Mouse (Mus musculus) neural tube, embryonic 12.5 days (tissue): ENCODE measurements at regions not wholly inside any gene's neighbourhood (a gene's known extent, or its start where the extent isn't known, plus 50 kb on each side); places are given as distances from the start of the nearest gene placed in this dataset.

ENCODE experiments used
- ATAC-seq: fragments of 200-750 bp; cut with Nextera tagmentation; 2 replicates; pipeline ENCODE4 v1.8.0; 2017; ENCODE audit warnings: low read depth, mild to moderate bottlenecking, moderate TSS enrichment, moderate library complexity; ENCODE audit not compliant: low FRiP score
- H3K27ac ChIP-seq: fragments of 300-500 bp; sonication (generic); 2 replicates; pipeline ENCODE4 v1.5.1; 2016
- H3K27me3 ChIP-seq: fragments of 300-500 bp; sonication (generic); replicated peaks from 2 replicates; pipeline ENCODE4 v1.6.1; 2016; ENCODE audit warnings: mild to moderate bottlenecking
- H3K36me3 ChIP-seq: fragments of 300-500 bp; sonication (generic); 2 replicates; pipeline ENCODE4 v1.6.1; 2016; ENCODE audit warnings: mild to moderate bottlenecking
- H3K4me1 ChIP-seq: fragments of 300-500 bp; sonication (generic); 2 replicates; pipeline ENCODE4 v1.6.1; 2016
- H3K4me2 ChIP-seq: fragments of 300-500 bp; sonication (generic); replicated peaks from 2 replicates; pipeline ENCODE4 v1.6.1; 2016; ENCODE audit warnings: mild to moderate bottlenecking
- H3K4me3 ChIP-seq: fragments of 300-500 bp; sonication (generic); 2 replicates; pipeline ENCODE4 v1.5.1; 2016
- H3K9ac ChIP-seq: fragments of 300-500 bp; sonication (generic); 2 replicates; pipeline ENCODE4 v1.6.1; 2016; ENCODE audit warnings: mild to moderate bottlenecking
- H3K9me3 ChIP-seq: fragments of 300-500 bp; sonication (generic); 2 replicates; pipeline ENCODE4 v1.6.1; 2016; ENCODE audit warnings: mild to moderate bottlenecking
- WGBS: fragments of 180-500 bp; shearing (Covaris S2); methylation state at CpG from one replicate; pipeline ENCODE4 v1.1.7; 2016; 5-methylcytosine and 5-hydroxymethylcytosine counted together

DNA sequence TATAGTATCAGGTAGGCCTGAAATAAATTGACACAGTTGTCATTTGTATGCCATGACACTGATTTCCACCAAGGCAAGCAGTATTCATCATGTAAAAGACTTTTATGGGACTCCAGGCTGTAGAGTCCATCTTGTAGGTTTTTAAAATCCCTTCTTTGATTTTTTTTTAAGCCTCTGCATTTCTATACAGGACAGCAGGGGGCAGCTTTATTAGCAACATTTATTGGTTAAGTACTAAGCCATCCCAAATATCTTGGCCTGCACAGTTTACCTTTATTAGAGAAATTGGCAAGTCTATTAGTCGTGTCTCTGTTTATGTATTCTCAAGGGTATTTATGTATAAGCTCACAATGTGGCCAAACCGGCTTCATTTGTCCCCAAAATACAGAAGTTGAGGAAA is 125.6 kb upstream of the Med14 start:
- WGBS, result 44% methylated on average over 2 of the region's 2 CpGs
- Histone ChIP-seq H3K27ac (no peak overlapping the region), H3K27me3 (no peaks in the 10 kb centered on the region), H3K4me1 (no peaks in the 10 kb centered on the region; the same call in 1 of the 2 replicates), H3K4me3 (no peak overlapping the region), H3K9me3 (no peaks in the 10 kb centered on the region), H3K4me2 (no peak overlapping the region), H3K36me3 (no peaks in the 10 kb centered on the region), H3K9ac (no peak overlapping the region)
- no peak for ATAC-seq

DNA sequence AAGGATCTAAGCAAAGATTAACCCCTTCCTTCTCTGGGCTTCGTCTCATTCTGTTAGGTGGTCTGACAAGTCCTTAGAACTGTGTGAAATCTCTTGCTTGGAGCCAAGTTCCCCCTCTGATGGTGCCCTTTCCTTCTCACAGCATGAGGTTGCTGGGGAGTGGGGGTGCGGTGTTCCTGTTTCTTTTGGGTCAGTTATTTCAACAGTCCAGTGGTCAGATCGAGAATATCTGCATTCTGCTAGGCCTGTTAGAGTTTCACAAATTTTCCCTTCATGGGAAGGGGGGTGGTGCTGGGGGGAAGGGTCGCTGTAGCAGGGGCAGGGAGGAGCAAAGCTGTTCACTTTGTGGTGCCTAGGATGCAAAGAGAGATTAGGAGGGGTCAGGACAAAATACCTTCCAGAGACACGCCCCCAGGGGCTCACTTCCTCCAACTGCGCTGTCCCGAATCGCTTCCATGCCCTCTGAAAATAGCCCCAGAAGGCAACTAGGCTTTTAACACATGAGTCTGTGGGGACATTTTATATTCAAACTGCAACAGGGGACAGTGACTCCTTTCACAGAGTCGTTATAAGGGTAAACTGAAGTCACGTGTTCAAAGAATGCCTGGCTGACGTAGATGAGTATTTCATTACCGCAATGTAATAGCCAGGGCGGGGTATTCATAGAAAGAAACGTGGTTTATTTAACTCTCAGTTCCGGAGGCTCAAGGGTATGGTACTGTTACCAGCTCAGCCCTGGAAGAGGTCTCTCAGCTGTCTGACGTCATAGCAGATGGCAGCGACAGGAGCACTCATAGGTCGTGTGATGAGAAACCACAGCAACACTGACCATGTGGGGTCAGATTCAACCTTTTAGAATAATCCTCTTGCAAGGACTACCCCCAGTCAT is 124.5 kb upstream of the Med14 start:
- H3K9ac ChIP-seq, result no peak overlapping the region
- ATAC-seq, result peak; percentile 64; the same call in 1 of the 2 replicates

DNA sequence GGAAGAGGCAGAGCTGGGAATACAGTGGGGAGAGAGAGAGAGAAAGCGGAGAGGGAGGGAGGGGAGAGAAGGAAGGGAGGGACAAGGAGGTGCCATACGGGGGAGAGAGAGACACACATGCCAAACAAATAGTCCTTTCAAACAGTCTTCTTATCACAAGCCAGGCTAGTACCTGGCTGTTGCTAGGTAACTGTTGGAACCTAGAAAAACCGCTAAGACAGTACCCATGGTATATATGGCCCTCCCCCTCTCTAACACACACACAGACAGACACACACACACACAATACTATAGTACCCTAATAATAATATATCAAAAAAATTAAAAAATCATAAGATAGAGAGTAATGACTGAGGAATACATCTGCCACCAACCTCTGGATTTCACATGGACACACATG is 117.4 kb upstream of the Med14 start:
- H3K4me3 ChIP-seq, result no peak overlapping the region
- H3K4me1 ChIP-seq, result no peaks in the 10 kb centered on the region
- H3K36me3 ChIP-seq, result no peaks in the 10 kb centered on the region
- H3K27me3 ChIP-seq, result no peaks in the 10 kb centered on the region
- ATAC-seq, result no peak
- no peak overlapping the region for H3K9ac ChIP-seq
- 70% methylated on average over 3 of the region's 3 CpGs for WGBS
- no peak overlapping the region for H3K4me2 ChIP-seq
- H3K27ac ChIP-seq, result no peak overlapping the region
- H3K9me3 ChIP-seq, result no peaks in the 10 kb centered on the region

More for the DNA sequence above, 124.5 kb upstream of the Med14 start:
- 29% methylated on average over 18 of the region's 18 CpGs for WGBS
- Histone ChIP-seq H3K9me3 (no peaks in the 10 kb centered on the region), H3K27me3 (no peaks in the 10 kb centered on the region), H3K36me3 (no peaks in the 10 kb centered on the region), H3K27ac (no peak overlapping the region), H3K4me3 (no peak overlapping the region), H3K4me2 (peak overlapping the region; percentile 42), H3K4me1 (no peaks in the 10 kb centered on the region; the same call in 1 of the 2 replicates)

DNA sequence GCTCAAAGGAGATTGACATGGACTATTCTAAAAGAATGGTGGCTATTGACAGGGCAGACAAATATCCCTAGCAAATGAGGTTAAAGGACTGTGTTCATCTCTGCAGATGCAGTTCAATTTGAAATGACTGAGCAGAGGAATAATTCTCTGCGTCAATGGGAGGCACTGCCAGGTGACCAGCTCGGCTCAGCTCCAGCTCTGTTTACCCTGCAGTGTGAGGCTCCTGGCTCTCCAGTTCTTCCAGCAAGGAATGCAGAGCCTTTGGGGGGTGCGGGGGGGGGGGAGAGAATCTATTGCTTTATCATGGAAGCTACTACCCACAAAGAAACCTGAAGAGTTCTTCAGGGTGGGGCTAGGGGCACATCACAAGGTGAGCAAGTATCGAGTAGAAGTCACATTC is 115.6 kb upstream of the Med14 start:
- H3K36me3 ChIP-seq, result no peaks in the 10 kb centered on the region
- no peaks in the 10 kb centered on the region for H3K4me1 ChIP-seq
- H3K9ac ChIP-seq, result no peak overlapping the region
- H3K4me2 ChIP-seq, result no peak overlapping the region
- no peaks in the 10 kb centered on the region for H3K9me3 ChIP-seq
- no peak overlapping the region for H3K27ac ChIP-seq
- no peak for ATAC-seq
- H3K4me3 ChIP-seq, result no peak overlapping the region
- WGBS, result 36% methylated on average over 4 of the region's 4 CpGs
- H3K27me3 ChIP-seq, result no peaks in the 10 kb centered on the region

DNA sequence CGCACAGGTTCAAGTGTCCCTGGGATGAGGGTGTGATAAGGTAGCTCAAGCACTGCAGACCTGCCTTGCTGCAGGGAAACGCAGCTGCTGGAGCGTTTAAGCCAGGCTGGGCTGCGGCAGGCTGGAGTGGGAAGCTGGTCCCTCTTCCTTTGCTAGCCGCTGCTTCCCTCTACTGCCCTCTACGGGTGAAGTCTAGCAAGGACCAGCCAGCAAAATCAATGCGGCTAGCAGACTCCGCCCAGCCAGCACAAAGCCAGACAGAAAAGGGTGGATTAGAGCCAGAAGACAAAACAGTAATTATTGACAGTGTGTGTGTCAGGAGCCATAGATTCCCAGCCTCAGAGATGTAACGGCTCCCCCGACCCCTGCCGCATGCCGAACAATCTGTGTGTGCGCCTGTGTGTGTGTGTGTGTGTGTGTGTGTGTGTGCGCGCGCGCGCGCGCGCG is 111.8 kb upstream of the Med14 start:
- WGBS, result 43% methylated on average over 22 of the region's 22 CpGs
- peak; percentile 92 for ATAC-seq
- peak overlapping the region; percentile 42; the same call in 1 of the 2 replicates for H3K27ac ChIP-seq

DNA sequence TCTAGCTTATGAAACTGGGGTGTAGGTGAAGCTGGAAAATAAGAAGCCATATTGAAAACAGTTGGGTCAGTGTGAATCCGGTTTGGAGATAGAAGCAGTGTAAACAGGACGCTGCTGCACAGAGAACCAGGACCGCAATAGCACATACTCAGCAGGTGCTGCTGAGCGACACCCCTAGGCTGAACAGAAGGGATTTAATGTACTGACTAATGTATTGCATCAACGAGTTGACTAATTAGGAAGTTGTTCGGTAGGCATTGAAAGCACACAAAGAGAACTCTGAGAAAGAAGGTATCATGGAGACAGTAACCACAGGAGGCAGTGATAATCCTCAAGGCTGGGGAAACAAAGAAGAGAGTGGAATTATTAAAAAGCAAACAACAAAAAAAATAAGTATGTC is 111.4 kb upstream of the Med14 start:
- H3K9me3 ChIP-seq, result no peaks in the 10 kb centered on the region
- peak overlapping the region; percentile 42; the same call in 1 of the 2 replicates for H3K27ac ChIP-seq
- 28% methylated on average over 6 of the region's 6 CpGs for WGBS

More for the DNA sequence above, 111.8 kb upstream of the Med14 start:
- Histone ChIP-seq H3K9me3 (no peaks in the 10 kb centered on the region), H3K4me3 (peak overlapping the region; percentile 24), H3K27me3 (no peaks in the 10 kb centered on the region), H3K36me3 (no peaks in the 10 kb centered on the region), H3K9ac (no peak overlapping the region), H3K4me1 (no peaks in the 10 kb centered on the region), H3K4me2 (peak overlapping the region; percentile 45)

DNA sequence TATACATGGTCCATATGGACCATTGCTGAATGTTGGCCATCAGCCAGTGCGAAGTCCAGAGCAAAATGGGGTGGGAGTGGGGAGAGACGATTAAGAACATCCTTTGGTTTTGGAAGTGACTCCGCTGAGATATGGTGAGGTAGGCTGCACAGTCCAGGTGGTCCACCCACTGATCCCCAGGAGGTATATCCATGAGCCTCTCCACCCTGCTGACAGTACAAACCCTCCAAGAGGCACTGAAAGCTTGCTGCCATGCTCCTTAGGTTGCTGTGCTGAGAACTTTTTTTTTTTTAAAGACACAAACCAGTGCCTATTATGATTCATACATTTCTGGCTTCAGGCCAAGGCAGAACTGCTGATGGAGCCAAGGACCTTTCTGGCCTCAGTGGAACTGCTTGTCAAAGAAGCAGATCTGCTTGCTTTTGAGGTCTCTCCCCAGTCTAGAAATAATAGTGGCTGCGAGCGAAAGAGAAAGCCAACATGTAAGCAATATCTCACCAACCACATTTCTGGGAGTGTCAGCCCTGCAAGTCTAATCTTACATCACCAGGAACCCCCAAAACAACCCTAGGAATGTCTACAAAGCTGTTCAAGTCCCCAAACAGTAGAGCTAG is 105.1 kb upstream of the Med14 start:
- Histone ChIP-seq H3K4me1 (no peaks in the 10 kb centered on the region), H3K27me3 (no peaks in the 10 kb centered on the region), H3K4me2 (no peak overlapping the region), H3K27ac (no peak overlapping the region), H3K36me3 (no peaks in the 10 kb centered on the region), H3K9ac (no peak overlapping the region), H3K9me3 (no peaks in the 10 kb centered on the region), H3K4me3 (no peak overlapping the region)
- 92% methylated on average over 5 of the region's 5 CpGs for WGBS
- no peak for ATAC-seq

More for the DNA sequence above, 111.4 kb upstream of the Med14 start:
- no peaks in the 10 kb centered on the region for H3K4me1 ChIP-seq
- no peaks in the 10 kb centered on the region for H3K27me3 ChIP-seq
- H3K4me3 ChIP-seq, result 0 out of 2 replicates have a peak overlapping the region, but pooled peaks have one; percentile 24
- H3K4me2 ChIP-seq, result peak overlapping the region; percentile 45
- no peak overlapping the region for H3K9ac ChIP-seq
- no peaks in the 10 kb centered on the region for H3K36me3 ChIP-seq
- peak; percentile 79 for ATAC-seq

DNA sequence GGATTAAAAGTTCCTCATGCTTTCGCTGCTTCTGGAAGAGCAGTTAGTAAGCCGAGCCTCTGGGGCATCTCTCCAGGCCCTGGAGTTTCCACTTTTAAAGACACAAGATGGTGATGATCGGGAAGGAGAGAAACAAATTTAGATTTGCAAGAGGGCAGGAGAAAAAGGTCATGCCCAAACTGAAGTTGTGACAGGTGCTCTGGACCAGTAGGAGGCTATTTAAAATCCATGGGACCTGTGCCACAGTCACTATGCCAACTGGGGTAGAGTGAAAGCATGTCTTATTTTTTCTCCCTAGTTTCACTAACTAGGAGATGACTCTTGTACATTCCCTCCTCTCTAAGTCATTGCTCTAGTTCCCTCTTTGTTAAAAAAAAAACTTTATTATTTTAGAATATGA is 104.3 kb upstream of the Med14 start:
- no peaks in the 10 kb centered on the region for H3K4me1 ChIP-seq
- no peak for ATAC-seq
- H3K27ac ChIP-seq, result no peak overlapping the region
- no peak overlapping the region for H3K4me2 ChIP-seq
- H3K9me3 ChIP-seq, result no peaks in the 10 kb centered on the region
- no peak overlapping the region for H3K9ac ChIP-seq
- H3K27me3 ChIP-seq, result no peaks in the 10 kb centered on the region
- H3K36me3 ChIP-seq, result no peaks in the 10 kb centered on the region
- no peak overlapping the region for H3K4me3 ChIP-seq
- 89% methylated on average over 3 of the region's 3 CpGs for WGBS

DNA sequence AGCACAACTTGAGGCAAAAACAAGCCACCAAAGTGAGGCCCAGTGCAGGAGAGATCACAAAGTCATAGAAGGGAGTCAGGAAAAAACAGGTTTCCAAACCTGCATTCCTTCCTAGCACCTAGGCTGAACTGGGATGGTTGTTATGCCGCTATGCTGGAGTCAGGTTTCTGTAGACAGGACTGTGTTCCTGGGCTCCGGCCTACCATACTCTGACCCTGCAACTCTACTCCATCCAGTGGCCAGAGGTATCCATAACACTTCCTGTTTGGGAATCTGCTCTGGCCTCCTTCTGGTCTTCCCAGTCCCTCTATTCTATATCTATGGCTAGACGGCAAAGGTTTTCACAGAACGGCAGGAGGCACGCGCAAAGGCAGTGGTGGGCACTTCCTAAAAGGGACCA is 98.3 kb upstream of the Med14 start:
- ATAC-seq, result no peak

DNA sequence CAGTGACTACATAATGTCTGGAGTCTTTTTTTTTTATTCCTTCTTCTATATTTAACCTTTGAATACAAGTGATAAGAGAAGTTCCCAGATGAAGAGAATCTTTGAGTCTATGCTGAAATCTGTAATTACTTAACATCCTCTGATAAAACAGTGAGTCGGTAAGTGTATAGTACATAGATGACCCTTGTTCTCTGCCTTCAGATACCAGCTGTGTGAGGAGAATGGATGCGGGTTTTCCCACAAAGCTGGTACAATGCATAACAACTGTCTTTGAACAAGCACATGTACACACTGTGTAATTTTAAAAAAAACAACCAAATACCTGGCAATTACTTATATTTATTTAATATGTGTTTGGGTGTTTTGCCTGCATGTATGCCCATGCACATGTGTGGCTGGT is 96.9 kb upstream of the Med14 start:
- no peak overlapping the region for H3K4me3 ChIP-seq
- H3K9me3 ChIP-seq, result no peaks in the 10 kb centered on the region
- H3K9ac ChIP-seq, result no peak overlapping the region
- no peaks in the 10 kb centered on the region for H3K36me3 ChIP-seq
- ATAC-seq, result peak; percentile 19; the same call in 1 of the 2 replicates
- WGBS, result 69% methylated on average over 2 of the region's 2 CpGs
- no peak overlapping the region for H3K4me2 ChIP-seq
- H3K4me1 ChIP-seq, result no peaks in the 10 kb centered on the region
- H3K27ac ChIP-seq, result no peak overlapping the region
- no peaks in the 10 kb centered on the region for H3K27me3 ChIP-seq

More for the DNA sequence above, 98.3 kb upstream of the Med14 start:
- no peaks in the 10 kb centered on the region for H3K27me3 ChIP-seq
- no peaks in the 10 kb centered on the region for H3K36me3 ChIP-seq
- H3K4me3 ChIP-seq, result no peak overlapping the region
- WGBS, result 80% methylated on average over 6 of the region's 6 CpGs
- no peaks in the 10 kb centered on the region for H3K4me1 ChIP-seq
- no peak overlapping the region for H3K4me2 ChIP-seq
- H3K27ac ChIP-seq, result no peak overlapping the region
- no peak overlapping the region for H3K9ac ChIP-seq
- H3K9me3 ChIP-seq, result no peaks in the 10 kb centered on the region

DNA sequence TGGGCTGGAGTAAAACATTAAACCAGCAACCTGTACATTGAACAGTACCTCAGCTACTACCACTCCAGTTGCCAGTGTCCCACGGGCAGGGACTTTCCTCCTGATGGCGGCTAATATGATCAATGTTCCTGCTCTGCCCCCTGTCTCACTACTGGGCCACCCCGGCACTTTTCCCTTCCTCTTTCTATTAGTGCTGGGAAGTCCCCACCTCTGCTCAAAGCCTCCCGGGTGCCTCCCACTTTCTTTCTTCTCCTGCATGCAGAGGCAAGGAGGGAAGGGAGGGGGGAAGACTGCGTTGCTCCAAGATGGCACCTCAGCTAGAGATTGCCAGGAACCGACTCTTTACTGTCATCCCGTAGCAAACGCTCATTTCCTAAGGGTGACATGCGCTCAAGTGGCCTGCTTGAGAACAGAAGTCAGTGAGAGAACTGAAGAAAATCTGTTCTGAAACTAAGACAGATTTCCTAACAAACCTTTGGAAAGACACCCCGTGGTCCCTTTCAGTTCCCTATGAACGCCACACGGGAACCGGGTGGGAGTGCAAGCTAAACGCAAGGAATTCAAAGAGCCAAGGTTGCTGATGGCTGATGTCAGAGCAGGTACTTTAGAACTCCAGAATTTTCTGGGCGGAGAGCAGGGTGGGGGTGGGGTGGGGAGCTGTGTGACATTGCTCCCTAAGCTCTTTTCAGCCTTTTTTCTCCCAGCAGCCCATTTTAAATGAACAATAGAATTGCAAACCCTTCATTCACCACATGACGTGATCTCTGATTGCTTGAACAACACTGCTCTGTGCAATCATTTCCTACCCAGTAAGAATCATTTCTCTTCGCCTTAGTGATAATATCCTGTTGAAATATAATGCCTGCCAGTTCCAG is 96.2 kb upstream of the Med14 start:
- Histone ChIP-seq H3K27me3 (no peaks in the 10 kb centered on the region), H3K4me3 (peak overlapping the region; percentile 9; the same call in 1 of the 2 replicates), H3K27ac (peak overlapping the region; percentile 57; the same call in 1 of the 2 replicates), H3K9me3 (no peaks in the 10 kb centered on the region), H3K9ac (0 out of 2 replicates have a peak overlapping the region, but pooled peaks have one; percentile 17), H3K4me2 (peak overlapping the region; percentile 47), H3K4me1 (no peaks in the 10 kb centered on the region), H3K36me3 (no peaks in the 10 kb centered on the region)
- ATAC-seq, result peak; percentile 76
- 25% methylated on average over 17 of the region's 17 CpGs for WGBS

DNA sequence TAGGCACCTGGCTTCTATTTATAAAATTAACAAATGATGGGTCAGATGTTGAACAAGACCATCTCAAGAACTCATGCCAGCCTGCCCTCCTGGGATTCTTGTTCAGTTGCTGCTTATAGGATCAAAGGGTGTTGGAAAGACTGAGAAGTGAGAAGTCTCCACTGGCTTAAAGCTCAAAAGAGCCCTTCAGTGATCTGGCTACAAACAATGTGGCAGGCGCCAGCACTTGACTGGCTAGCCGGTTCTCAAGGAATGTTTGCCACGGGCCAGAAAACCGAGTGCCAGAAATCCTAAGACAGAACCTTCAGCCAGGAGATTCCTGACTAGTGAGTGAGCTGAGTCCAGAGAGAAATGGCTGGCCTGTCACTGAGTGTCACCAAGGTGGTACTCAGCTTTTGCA is 93.6 kb upstream of the Med14 start:
- H3K4me3 ChIP-seq, result no peak overlapping the region
- H3K4me2 ChIP-seq, result no peak overlapping the region
- H3K9ac ChIP-seq, result no peak overlapping the region
- no peaks in the 10 kb centered on the region for H3K36me3 ChIP-seq
- no peak for ATAC-seq
- H3K9me3 ChIP-seq, result no peaks in the 10 kb centered on the region
- no peaks in the 10 kb centered on the region for H3K4me1 ChIP-seq
- no peaks in the 10 kb centered on the region for H3K27me3 ChIP-seq
- no peak overlapping the region for H3K27ac ChIP-seq
- 82% methylated on average over 4 of the region's 4 CpGs for WGBS
